Mouse (Mus musculus) kidney, adult 11 months (tissue): Measurements from ENCODE around the gene Gm4847.

Experiments used
- DNase-seq: peaks from one replicate; pipeline ENCODE4 v3.0.0; 2022

Gene Gm4847

DNA sequence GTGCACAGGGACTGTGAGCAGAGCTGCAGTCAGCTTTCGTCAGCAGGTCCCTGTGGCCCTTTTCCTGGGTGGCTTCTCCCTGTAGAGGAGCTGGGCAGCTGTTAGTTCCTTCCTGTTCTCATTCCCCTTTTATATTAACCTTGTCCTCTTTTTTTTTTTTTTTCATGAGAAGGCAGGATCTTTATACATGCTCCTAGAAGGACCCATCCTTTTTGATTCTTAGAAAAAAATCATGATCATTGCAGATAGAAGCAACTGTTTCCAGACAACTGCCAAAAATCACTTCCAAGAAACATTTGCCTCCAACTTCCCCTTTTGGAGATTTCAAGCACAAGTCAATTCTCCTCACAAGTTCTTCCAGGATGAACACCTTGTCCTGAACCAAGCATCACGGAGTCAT is at the start of gene Gm4847:
Gene Gm4847, minus strand, starts transcription at position 101 of the 400 bp plus-strand sequence.
- DNase-seq = no peak

DNA sequence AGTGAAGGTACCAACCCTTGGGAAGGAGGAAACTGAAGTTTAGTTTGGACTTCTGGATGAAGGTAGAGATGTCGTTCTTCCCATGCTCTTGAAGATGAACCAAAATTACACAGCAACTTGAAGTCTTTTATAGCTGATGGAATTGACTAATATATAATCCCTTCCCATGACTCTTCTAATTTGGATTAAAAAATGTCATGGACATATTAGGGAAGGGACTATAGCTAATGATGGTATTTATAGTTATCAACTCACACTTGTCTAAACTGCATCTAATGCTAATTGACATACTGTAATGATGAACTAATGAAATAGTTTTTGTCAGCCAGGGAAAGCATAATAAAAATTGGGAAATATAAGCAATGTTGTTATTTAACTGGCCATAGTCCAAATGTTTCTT is 34.3 kb upstream of the Gm4847 start, which contains the start of gene Fmo9:
Gene Fmo9, minus strand, starts transcription at position 101 of the 400 bp plus-strand sequence.
- DNase-seq = no peak

DNA sequence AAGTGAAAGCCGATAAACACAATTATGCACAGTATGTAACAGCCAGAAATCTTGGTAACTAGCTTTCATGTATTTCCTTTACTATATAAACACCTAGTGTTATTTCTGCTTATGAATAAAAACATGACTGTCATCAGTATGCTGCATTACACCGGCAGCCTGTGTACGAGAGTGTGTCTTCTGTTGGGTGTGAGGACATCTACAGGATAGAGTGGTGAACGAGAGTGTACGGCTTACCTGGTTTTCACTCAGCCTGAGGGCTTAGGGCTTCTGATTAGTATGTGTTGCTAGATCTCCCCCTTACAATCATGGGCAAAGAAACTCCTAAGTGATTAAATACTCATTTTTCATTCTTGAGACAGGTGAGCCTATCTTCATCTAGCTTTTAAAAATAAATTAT is 21.8 kb upstream of the Gm4847 start:
- no peak for DNase-seq

DNA sequence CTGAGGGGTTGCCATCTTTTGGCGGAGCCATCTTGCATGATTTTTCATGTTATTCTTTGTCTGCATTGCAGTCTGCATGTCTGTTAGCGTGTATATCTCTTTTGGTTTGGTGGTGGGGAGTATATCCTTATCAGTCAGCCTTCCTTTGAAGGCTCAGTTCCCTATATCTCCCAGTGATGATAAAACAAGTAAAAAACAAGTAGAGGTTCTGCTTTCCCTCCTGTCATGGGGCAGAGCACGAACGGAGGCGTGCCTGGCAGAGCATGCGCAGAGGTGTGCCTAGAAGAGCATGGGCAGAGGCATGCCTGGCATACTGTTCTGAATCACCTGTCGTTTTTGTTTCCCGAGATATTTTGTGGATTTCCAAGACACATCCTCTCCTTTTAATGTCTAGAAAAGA is 13.3 kb upstream of the Gm4847 start:
- DNase-seq = no peak
